Mouse (Mus musculus): ENCODE measurements around the gene Snx3. TPM values are rescaled to one million over a fixed set of nuclear protein-coding genes. Genes with fewer than 3 reads are reported as not detected.

Snx3 gene
- polyA plus RNA-seq, 1 experiment from 2014 or later = 294 TPM

DNA sequence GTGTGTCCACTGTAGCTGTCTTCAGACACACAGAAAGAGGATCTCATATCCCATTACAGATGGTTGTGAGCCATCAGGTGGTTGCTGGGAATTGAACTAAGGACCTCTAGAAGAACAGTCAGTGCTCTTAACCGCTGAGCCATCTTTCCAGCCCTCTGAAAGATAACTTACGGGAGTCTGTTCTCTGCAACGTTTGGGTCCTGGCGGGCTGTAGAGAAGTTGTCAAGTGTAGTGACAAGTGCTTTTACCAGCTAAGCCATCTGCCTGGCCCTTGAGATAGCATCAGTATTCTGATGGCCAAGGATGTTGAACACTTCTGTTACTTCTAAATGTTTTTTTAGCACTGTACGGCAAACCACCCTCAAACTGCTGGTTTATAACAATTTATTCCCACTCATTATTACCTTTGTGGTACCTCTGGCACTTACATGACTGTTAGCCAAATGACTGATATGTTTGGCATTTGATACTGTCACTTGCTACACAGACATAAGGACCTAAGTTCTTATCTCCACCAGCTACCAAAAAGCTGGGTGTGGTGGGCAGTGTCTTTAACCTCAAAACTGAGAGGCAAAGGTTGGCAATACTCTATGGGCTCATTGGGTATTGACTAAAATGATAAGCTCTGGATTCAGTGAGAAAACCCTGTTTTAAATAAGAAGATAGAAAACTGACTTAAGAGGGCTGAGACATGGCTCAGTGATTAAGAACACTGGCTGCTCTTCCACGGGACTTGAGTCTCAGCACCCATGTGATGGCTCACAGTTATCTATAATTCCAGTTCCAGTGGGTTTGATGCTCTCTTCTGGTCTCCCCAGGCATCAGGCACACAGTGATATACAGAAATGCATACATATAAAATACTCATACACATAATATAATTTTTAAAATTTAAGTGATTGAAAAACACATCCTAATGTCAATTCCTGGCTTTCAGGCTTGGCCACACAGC, 9.6 kb downstream of the Snx3 start:
- Histone ChIP-seq H3K4me3 (replicated peaks) (peak overlapping the region; percentile 21; the same call in 1 of the 2 replicates), H3K4me2 (peak overlapping the region; percentile 51), H3K27me3 (no peaks in the 10 kb centered on the region), H3K36me3 (peaks cover 45% of the 10 kb centered on the region), H3K9ac (peak overlapping the region; percentile 44; the same call in 1 of the 2 replicates), H3K27ac (peak overlapping the region; percentile 92), H3K9me3 (replicated peaks) (no peaks in the 10 kb centered on the region), H3K4me1 (replicated peaks) (peaks cover 91% of the 10 kb centered on the region)
- WGBS (ENCODE audit: insufficient replicate concordance) = 23% methylated on average over 6 of the region's 6 CpGs
- peak; percentile 63 for DNase-seq
- ATAC-seq (ENCODE audit: low read depth) = peak; percentile 91

DNA sequence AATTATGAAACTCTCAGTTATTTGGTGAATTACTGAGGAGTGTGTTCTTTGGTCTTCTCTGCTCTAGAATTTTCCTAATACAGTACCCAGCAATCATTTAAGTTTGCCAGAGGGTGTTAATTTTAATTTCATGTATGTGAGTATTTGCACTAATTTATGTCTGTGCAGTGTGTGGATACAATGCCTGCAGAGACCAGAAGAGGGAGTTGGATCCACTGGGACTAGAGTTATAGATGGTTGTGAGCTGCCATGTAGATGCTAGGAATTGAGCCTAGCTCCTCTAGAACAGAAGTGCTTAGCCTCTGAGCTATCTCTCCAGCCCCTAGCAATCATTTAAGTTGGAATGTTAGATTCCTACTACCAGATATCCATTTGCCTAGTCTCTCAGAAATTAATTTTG, 12.3 kb downstream of the Snx3 start:
- H3K4me1 ChIP-seq (replicated peaks) = peaks cover 94% of the 10 kb centered on the region
- peak overlapping the region; percentile 57; the same call in 1 of the 2 replicates for H3K27ac ChIP-seq

GRCm38 (mm10) chr10:42518363-42518762, 16.5 kb downstream of the Snx3 start:
- Histone ChIP-seq H3K9ac (peak overlapping the region; percentile 4; the same call in 1 of the 2 replicates), H3K27ac (peak overlapping the region; percentile 83), H3K4me3 (replicated peaks) (no peak overlapping the region), H3K36me3 (peaks cover 12% of the 10 kb centered on the region; the same call in 1 of the 2 replicates), H3K4me1 (replicated peaks) (peaks cover 94% of the 10 kb centered on the region), H3K4me2 (peak overlapping the region; percentile 33), H3K27me3 (no peaks in the 10 kb centered on the region), H3K9me3 (replicated peaks) (no peaks in the 10 kb centered on the region)
- WGBS (ENCODE audit: insufficient replicate concordance) = 25% methylated on average over 8 of the region's 8 CpGs
- peak; percentile 53 for DNase-seq
- ATAC-seq (ENCODE audit: low read depth) = peak; percentile 80

More for the DNA sequence above, 12.3 kb downstream of the Snx3 start:
- H3K4me2 ChIP-seq = no peak overlapping the region
- ATAC-seq (ENCODE audit: low read depth) (no peak), DNase-seq (no peak)
- H3K27me3 ChIP-seq = no peaks in the 10 kb centered on the region
- H3K9me3 ChIP-seq (replicated peaks) = no peaks in the 10 kb centered on the region
- H3K9ac ChIP-seq = no peak overlapping the region
- H3K36me3 ChIP-seq = peaks cover 19% of the 10 kb centered on the region
- no peak overlapping the region for H3K4me3 ChIP-seq (replicated peaks)

GRCm38 (mm10) chr10:42521315-42521981, 19.6 kb downstream of the Snx3 start:
- Histone ChIP-seq H3K27ac (peak overlapping the region; percentile 83), H3K4me1 (replicated peaks) (peaks cover 94% of the 10 kb centered on the region), H3K9ac (peak overlapping the region; percentile 26; the same call in 1 of the 2 replicates), H3K4me3 (replicated peaks) (no peak overlapping the region), H3K36me3 (peaks cover 21% of the 10 kb centered on the region), H3K4me2 (peak overlapping the region; percentile 11), H3K27me3 (no peaks in the 10 kb centered on the region), H3K9me3 (replicated peaks) (no peaks in the 10 kb centered on the region)
- DNase-seq = no peak
- ATAC-seq (ENCODE audit: low read depth) = peak; percentile 76
- WGBS (ENCODE audit: insufficient replicate concordance) = 12% methylated on average over 5 of the region's 5 CpGs

- no peak overlapping the region for H3K9ac ChIP-seq
- H3K4me3 ChIP-seq (replicated peaks) = no peak overlapping the region
- H3K4me1 ChIP-seq (replicated peaks) = peaks cover 94% of the 10 kb centered on the region
- ATAC-seq (ENCODE audit: low read depth) (no peak), DNase-seq (no peak)
- WGBS (ENCODE audit: insufficient replicate concordance) = 77% methylated on average over 2 of the region's 2 CpGs
- H3K4me2 ChIP-seq = no peak overlapping the region
- H3K27me3 ChIP-seq = no peaks in the 10 kb centered on the region
- H3K9me3 ChIP-seq (replicated peaks) = no peaks in the 10 kb centered on the region
- peak overlapping the region; percentile 25; the same call in 1 of the 2 replicates for H3K27ac ChIP-seq
- H3K36me3 ChIP-seq = peaks cover 34% of the 10 kb centered on the region
Measured at GRCm38 (mm10) chr10:42522912-42523311, 21.1 kb downstream of the Snx3 start.

GRCm38 (mm10) chr10:42523556-42524162, 21.8 kb downstream of the Snx3 start:
- Histone ChIP-seq H3K4me1 (replicated peaks) (peaks cover 95% of the 10 kb centered on the region), H3K27ac (peak overlapping the region; percentile 91), H3K9me3 (replicated peaks) (no peaks in the 10 kb centered on the region), H3K4me2 (no peak overlapping the region), H3K9ac (0 out of 2 replicates have a peak overlapping the region, but pooled peaks have one; percentile 15), H3K4me3 (replicated peaks) (no peak overlapping the region), H3K36me3 (peaks cover 41% of the 10 kb centered on the region), H3K27me3 (no peaks in the 10 kb centered on the region)
- ATAC-seq (ENCODE audit: low read depth) (no peak), DNase-seq (no peak)
- 91% methylated on average over 11 of the region's 11 CpGs for WGBS (ENCODE audit: insufficient replicate concordance)

DNA sequence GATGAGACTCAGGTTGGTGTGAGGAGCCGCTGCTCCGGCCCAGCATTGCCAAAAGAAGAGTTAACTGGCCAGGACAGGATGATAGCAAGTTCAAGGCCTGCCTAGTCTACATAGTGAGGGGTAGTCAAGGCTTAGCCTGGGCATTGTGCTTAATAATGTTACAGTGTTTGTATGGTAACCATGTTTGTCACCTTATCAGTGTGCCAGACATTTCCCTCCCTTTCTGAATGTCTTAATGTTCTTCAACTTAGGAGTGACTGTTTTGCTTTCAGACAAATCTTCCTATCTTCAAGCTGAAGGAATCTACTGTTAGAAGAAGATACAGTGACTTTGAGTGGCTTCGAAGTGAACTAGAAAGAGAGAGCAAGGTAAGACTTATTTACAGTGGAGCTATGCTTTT, 23.9 kb downstream of the Snx3 start:
- peak; percentile 79 for ATAC-seq (ENCODE audit: low read depth)
- H3K4me1 ChIP-seq (replicated peaks) = peaks cover 94% of the 10 kb centered on the region

GRCm38 (mm10) chr10:42533836-42534453, 32.1 kb downstream of the Snx3 start:
- Histone ChIP-seq H3K4me2 (peak overlapping the region; percentile 64), H3K9ac (peak overlapping the region; percentile 70), H3K36me3 (peaks cover 56% of the 10 kb centered on the region), H3K9me3 (replicated peaks) (no peaks in the 10 kb centered on the region), H3K4me1 (replicated peaks) (peaks cover 89% of the 10 kb centered on the region), H3K27me3 (no peaks in the 10 kb centered on the region), H3K4me3 (replicated peaks) (peak overlapping the region; percentile 29), H3K27ac (peak overlapping the region; percentile 97)
- DNase-seq = peak; percentile 64
- WGBS (ENCODE audit: insufficient replicate concordance) = 18% methylated on average over 11 of the region's 11 CpGs
- peak; percentile 81 for ATAC-seq (ENCODE audit: low read depth)

More for the DNA sequence above, 23.9 kb downstream of the Snx3 start:
- Histone ChIP-seq H3K36me3 (peaks cover 56% of the 10 kb centered on the region), H3K9ac (peak overlapping the region; percentile 58), H3K27ac (peak overlapping the region; percentile 91), H3K4me2 (peak overlapping the region; percentile 19; the same call in 1 of the 2 replicates), H3K27me3 (no peaks in the 10 kb centered on the region), H3K4me3 (replicated peaks) (no peak overlapping the region), H3K9me3 (replicated peaks) (no peaks in the 10 kb centered on the region)
- 44% methylated on average over 3 of the region's 3 CpGs for WGBS (ENCODE audit: insufficient replicate concordance)
- DNase-seq = peak; percentile 47

- H3K4me2 ChIP-seq = peak overlapping the region; percentile 70
- peak overlapping the region; percentile 64 for H3K9ac ChIP-seq
- 23% methylated on average over 9 of the region's 9 CpGs for WGBS (ENCODE audit: insufficient replicate concordance)
- peak; percentile 91 for ATAC-seq (ENCODE audit: low read depth)
- peak overlapping the region; percentile 97 for H3K27ac ChIP-seq
- DNase-seq = peak; percentile 81
- H3K27me3 ChIP-seq = no peaks in the 10 kb centered on the region
- peaks cover 78% of the 10 kb centered on the region for H3K4me1 ChIP-seq (replicated peaks)
- H3K4me3 ChIP-seq (replicated peaks) = peak overlapping the region; percentile 33
- peaks cover 29% of the 10 kb centered on the region for H3K36me3 ChIP-seq
- no peaks in the 10 kb centered on the region for H3K9me3 ChIP-seq (replicated peaks)
Measured at GRCm38 (mm10) chr10:42537571-42538316, 35.9 kb downstream of the Snx3 start.

Measured in liver, embryonic 13.5 days (tissue).